Mouse (Mus musculus) spleen, adult 2 months (tissue): Measurements from ENCODE around the gene Chka.

Experiments
- CTCF ChIP-seq: fragments of 200-500 bp; IDR thresholded peaks from 2 replicates; pipeline ENCODE4 v1.5.1; 2011; ENCODE audit warnings: mild to moderate bottlenecking, inconsistent platforms; ENCODE audit not compliant: insufficient read depth, insufficient read length, insufficient replicate concordance; ENCODE audit errors: extremely low read depth
- POLR2A ChIP-seq: fragments of 200-500 bp; IDR thresholded peaks from 2 replicates; pipeline ENCODE4 v1.6.1; 2011; ENCODE audit warnings: low read depth, low read length, inconsistent platforms

- TF ChIP-seq CTCF (no peak), POLR2A (no peak)
These were observed 68.4 kb downstream of the Chka start for GRCm38 (mm10) chr19:3919928-3920327.
